Mouse (Mus musculus) ovary, postnatal 36 days (tissue): ENCODE results near the gene Tmem198.

Source experiments
- DNase-seq: peaks from one replicate; pipeline ENCODE4 v3.0.0; 2022; ENCODE audit warnings: low spot score, mixed read lengths

Tmem198 gene

DNA sequence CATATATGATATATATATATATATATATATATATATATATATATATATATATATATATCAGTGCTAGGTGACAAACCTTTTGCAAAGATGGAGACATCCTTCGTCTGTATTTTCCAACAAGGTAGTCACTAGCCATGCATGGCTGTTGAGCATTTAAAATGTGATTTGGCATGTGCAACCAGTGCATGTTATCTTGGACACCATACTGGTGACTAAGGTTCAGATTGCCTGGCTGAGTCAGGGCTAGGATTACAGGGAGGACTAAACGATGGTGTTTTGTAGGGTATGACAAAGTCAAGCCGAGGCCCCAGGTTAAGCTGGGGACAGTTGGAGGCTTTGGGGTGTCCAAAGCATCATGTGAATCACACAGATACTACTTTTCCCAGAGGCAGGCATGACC lies 23.9 kb upstream of the Tmem198 start:
- DNase-seq, result no peak

DNA sequence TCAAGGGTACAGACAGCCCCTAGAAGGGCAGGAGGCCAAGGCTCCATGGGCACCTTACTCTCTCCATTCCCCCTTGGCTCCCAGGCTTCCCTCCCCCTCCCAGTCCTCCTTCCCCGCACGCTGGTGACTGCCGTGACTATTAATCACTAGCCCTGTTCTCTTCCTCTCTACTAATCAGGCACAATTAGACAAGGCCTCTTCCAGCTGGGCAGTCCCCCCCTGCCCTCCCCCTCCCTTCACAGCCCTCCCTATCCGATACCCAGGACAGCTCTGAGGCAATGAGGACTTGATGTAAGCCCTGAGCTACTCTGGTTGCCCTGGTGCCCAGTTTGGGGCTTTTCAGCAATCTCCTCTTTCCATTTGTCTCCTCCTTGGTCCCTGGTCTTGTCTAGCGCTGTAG lies 23.4 kb upstream of the Tmem198 start:
- DNase-seq, result no peak

DNA sequence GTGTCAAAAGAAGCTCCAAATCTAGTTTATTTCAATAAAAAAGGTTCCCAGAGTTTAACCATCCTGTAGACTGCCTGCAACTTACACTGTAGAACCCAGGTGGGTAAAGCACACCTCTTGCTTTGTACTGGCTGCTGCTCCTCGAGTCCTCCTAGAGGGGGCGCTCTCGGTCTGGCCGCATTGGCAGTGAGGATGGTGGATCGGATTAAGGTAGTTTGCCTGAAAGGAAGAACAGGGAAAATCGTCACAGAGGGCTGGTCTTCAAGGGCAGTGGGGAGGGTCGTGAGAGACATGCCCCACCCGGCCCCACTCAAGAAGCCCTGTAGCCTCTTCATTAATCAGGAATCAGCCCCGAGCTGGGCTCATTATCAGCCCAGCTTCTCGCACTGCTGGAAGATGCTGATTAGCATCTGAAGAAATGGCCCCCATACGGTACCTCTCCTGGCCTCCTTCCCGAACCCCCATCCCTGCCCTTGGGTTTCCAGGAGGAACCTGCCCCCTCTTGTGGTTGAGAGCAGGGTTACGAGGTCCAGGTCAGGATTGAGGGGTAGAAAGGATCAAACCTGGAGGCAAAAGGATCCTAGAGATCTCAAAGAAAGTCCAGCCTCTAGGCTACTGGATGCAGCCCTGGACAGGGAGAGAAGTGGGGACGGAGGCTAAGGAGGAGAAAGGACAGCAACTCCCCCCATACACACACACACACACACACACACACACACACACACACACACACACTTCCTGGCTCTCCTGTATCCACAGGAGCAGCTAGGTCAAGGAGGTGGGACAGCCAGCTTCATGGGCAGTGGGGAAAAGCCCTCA lies 22.4 kb upstream of the Tmem198 start:
- DNase-seq, result no peak

DNA sequence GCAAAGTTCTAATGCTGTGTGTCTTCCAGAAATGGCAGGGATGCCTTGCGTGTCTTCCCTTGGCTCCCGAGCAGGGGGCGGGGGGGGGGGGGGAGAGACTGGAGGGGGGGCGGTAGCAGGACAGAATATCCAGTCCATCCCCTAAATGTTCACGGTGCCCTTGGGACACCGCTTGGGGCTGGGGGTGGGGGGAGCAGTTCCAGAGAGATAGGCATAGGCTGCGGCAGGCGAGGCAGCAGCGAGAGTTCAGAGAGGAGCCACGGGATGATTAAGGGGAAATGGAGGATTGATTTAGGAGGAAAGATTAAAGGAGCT lies 21.7 kb upstream of the Tmem198 start:
- DNase-seq, result no peak

DNA sequence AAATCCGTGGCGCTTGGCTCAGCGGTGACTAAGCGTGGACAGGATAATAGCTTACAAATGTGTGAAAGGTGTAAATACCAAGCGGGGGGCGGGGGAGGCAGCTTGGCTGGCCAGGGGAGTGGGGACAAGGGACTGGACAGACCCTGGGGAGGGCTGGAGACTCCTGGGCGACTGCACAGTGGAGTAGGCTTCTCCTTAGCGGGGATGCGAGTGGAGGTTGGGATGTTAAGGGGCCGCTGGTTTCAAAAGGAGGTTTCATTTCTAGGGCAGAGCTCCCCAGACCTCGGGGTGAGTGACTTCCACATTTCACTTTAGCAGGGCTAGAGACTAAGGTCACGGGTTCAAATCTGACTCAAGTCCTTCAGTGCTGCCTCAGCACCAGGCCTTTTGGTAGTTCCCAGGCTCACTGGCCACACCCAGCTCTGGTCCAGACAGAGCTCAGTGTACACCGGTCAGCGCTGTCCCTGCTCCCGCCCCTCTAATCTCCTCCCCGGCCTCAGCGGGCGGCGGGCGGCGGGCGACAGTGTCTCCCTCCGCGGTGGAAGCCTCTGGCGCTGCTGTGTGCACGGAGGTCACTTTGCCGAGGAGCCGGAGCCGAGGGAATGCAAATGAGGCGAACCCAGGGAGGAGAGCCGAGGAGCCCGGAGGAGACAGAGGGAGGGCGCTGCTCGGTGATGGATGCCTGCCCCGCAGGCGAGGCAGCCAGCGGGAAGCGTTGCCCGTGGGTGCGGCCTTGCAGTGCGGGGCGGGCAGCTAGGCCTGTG lies 21.1 kb upstream of the Tmem198 start:
- peak; percentile 65 for DNase-seq

DNA sequence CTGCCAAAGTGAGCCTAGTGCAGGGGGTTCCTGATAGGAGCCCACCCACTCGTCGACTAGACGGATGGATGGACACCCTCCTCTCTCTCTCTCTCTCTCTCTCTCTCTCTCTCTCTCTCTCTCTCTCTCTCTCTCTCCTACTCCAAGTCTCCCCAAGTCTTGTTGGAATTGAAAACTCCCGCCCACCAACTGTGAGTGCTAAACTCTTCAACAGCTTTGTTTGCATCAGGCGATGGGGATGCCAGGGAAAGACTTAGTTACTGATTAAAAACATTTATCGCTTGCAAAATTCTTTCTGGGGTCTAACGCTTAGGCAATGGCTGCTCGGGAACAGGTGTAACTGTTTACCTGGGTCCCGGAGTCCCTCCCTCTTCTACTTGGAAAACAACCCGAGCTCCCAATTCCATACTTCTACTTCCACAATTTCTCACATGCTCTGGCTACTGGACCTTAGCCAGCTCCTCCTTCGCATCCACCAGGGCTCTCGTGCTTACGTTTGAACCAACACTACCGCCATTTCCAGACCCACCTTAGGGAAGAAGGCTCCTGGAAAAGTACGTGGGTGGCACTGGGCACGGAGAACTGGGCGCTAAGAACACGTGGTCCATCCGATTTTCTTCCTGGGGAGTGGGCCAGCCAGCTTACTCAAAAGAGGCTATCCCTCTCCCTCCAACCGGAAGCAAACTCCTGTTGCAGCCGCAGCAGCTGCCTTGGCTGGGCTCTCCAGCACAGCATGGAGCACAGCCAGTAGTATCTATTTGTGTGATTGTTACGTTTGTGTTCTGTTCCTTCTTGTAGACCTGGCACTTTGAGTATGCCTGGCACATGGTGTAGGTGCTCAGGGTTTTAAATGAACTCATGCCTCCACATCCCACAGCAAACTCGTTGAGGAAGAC lies 20.3 kb upstream of the Tmem198 start:
- DNase-seq, result no peak

DNA sequence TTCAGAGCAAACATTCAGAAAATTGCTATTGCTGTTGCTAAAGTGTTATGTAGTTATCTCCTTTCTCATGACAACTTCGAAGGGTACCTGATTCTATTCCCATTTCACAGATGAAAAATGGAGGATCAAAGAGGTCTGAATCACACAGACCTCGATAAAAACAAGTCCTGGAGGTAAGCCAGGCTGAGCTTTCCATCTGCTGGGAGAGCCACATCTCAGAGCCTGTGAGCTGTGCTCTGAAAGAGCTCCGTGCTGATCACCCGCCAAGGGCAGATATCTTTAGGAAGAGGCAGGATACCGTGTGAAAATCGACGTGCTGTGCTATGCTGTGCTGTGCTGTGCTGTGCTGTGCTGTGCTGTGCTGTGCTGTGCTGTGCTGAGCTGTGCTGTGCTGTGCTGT lies 19.0 kb upstream of the Tmem198 start:
- no peak for DNase-seq

DNA sequence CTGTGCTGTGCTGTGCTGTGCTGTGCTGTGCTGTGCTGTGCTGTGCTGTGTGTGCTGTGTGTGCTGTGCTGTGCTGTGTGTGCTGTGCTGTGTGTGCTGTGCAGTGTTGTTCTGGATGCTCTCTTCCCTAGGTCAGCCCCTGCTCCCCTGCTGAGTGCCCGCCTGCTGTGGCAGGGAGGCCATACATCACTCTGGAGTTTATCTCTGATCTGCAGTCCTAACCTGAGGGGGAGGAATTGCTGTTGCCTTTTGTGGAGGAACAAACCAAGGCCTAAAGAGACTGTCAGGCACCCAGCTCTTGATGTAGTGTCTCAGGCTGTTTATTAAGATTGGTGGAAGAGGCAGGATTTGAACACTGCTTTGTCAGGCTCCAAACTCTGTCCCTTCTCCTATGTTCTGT lies 16.7 kb upstream of the Tmem198 start:
- no peak for DNase-seq

DNA sequence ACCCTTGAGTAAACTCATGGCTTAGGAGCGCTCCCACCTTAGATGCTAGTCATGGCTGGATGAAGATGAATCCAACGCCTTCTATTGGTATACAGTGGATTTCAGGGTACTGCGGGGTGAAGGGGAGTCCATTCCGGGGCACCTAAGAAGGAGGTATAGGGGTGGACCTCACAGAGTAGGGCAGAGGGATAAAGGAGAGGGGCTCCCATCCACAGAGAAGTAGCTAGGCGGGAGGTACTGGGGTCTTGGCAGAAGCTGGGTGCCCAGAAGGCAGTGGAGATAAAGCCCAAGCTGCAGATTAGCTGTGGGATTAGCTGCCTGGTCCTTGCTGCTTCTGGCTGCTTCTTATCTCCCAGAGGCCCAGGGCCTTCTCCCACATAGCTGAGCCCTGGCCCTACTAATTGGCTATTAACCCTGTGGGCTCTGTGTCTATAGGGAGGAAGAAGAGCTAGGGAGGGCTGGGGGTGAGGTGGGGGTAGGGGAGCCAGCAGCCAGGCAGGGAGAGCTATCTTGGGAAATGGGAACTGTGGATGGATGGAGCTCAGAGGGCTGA lies 15.6 kb upstream of the Tmem198 start:
- no peak for DNase-seq

DNA sequence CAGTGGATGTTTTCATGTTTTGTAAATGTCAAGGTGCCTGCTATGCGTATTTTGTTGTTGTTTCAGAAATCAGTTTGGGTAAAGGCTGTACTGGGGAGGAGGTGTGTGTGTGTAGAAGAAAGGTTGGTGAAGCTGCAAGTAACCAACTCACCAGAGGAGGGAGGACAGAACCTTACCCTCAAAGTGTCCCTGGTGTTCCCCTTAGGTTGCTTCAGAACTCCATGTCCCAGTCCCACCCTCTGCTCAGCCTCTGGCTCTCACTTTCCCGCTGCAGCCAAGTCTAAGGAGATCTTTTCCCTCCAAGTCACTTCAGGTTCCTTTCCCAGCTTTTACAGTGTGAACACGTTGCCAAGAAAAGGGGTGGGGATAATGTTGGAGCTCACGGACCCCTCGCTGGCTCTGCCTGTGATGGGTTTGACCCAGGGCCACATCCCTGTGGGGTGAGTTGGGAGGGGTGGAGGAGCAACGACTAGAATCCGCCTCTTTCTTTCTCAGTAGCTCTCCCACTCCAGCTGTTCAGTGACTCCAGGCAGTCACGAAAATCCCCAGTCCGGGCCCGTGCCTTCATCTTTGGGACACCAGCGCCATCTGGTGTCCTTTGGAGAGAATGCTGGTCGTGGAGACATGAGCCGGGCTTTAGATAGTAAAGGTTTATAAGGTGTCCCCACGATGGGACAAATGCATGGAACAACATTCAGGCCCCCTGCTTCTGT lies 12.0 kb upstream of the Tmem198 start:
- peak; percentile 81 for DNase-seq

DNA sequence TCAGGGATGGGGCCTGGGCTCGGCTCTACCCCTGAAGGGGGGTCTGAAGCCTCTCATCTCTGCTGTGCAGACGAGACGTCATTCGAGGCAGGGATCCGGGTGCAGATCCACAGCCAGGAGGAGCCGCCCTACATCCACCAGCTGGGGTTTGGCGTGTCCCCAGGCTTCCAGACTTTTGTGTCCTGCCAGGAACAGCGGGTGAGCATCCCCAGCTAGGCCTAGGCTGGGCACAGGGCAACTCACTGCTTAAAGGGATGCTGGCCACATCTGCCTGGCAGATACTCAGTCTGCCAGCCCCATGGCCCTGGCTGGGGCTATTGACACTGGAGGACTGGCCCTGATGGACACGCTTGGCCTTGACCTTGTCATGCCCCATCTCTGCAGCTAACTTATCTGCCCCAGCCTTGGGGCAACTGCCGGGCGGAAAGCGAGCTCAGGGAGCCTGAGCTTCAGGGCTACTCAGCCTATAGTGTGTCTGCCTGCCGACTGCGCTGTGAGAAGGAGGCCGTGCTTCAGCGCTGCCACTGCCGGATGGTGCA lies 10.0 kb upstream of the Tmem198 start:
- peak; percentile 63 for DNase-seq

DNA sequence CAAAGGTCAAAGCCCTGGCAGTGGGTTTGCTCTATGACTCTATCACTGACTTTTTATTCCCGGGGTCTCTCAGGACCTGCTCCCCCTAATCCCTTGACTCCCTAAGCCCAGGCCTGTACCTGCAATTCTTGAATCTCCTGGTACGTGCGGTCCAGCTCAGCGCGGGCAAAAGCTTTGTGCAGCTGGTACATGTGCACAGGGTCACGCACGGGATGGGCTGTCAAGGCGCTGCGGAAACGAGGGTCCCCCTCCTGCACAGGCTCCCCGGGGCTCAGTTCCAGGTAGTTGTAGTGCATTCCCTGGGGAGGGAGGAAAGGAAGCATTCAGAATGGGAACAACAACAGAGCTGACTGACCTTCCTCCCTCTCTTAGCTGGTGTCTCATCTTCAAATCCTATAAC lies 2.9 kb upstream of the Tmem198 start:
- no peak for DNase-seq

DNA sequence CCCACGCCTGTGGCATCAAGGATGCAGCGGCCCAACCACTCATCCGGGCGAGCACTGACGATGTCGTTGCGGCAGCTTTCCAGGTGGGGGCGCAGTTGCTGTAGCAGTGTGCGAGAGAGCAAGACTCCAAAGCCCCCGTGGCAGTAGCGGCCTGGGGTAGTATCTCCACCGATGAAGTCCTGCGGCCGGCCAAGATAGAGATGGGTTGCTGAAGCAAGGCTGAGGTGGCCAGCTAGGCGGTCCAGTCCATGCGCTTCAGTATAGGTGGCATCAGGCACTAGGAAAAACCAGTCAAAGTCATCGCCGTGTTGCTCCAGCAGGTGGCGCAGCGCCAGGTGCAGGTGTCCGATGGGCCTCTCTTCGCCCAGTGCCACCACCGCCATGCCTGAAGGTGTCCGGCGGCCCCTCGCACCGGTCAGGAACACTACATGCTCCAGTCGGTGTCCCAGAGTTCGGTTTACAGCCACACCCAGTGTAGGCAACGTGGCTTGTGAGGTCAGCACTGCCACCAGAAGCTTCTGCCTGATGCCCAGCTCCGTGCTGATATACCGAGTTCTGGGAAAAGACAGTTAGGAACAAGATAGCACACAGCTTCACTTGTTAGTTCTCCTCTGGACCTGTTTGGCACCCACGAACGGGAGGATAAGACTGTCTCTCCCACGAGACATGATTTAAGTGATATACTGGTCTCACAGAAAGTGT lies 1.9 kb upstream of the Tmem198 start:
- DNase-seq, result peak; percentile 85

DNA sequence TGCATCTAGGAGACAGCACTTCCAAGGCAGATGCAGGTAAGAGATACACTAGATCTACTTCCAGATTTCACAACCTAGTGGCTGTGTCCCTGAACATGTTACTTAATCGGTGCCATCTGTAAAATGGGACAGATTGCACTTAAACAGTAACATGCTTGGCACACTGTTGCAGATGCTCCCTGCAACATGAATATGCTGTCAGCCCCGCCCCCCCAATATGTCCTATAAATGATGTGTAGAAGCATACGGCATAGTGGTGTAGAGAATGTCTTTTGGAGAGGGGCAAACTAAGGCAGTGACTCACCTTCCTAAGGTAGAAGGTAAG lies 1.4 kb upstream of the Tmem198 start:
- no peak for DNase-seq

DNA sequence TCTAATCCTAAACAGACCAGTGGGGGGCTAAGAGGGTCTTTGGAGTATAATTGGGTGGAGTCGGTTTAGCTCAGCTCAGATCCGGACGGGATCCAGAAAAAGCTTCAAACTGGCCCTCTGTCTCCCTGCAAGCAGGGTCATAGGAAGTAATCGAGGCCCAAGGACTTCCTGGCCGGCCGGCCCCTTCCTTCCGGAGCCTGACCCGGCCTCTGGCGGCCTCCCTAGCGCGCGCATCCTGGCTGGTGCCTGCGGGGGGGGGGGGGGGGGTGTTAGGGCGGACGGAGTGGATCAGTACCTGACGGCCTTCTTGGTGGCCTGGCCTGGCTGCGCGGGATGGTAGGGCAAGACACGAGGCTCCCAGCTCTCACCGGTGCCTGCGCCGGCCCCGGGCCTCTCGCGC lies 835 bp upstream of the Tmem198 start:
- no peak for DNase-seq

DNA sequence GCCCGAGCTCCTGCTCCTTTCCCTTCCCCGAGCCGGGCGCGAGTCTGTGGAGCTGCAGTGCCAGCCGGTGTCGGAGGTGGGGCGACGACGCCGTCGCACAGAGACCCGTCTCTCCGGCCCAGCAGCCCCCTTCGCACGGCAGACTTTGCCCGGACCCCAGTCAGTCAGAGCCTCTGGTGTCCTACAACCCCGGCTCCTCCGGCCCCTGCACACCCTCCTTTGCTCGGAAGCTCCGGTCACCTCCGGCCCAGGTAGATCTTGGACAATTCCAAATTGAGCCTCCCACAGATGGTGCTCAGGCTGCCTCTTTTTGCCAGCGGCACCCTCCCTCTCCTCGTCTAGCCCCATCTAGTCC lies 280 bp downstream of the Tmem198 start:
- no peak for DNase-seq

DNA sequence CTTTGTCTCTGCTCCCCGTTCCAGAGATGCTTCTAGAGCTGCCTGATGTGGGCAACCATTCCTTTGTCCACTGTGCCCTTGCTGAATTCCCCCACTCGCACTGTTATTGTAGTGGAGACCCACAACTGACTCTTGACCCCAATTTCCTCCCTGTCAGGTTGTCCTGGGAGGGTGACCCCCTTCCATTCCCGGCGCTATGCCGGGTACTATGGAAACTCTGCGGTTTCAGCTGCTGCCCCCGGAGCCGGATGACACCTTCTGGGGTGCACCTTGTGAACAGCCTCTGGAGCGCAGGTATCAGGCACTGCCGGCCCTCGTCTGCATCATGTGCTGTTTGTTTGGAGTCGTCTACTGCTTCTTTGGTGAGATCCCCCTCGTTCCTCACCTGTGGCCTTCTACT lies 704 bp downstream of the Tmem198 start:
- DNase-seq, result no peak

DNA sequence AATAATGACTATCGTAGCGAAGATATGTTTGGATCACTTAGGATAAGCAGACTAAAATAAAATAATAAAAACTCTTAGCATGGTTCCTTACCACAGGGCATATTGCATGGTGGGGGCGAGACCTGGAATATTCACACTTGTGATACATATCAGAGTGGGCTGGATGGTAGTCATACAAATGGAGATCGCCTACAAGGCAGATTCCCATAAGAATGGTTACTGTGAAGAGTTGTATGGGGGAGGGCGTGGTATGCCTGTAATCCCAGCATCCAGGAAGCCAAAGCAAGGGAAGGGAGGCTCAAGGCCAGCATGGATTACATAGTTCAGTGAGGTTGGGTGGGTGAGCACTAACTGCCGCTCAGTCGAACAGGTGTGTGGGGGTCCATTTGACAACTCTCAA lies 1.4 kb downstream of the Tmem198 start:
- no peak for DNase-seq

DNA sequence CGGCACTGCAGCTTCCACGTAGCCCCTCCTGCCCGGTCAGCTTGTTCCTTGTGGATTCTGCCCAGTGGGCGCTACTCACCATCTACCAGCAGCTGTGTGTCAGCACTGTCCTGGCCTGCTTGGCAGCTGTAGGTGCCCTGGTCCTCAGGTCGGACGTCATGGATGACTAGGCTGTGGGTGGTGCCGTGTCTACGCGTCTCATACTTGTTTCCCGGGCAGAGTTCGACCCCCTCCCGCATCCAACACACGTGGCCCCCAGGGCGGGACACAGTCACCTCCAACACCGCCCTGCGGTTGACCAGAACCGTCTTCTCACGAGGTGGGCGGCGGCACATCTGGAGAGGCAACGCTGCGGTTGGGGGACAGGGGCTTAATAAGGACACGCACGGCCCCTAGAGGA lies 7.2 kb downstream of the Tmem198 start:
- DNase-seq, result no peak

DNA sequence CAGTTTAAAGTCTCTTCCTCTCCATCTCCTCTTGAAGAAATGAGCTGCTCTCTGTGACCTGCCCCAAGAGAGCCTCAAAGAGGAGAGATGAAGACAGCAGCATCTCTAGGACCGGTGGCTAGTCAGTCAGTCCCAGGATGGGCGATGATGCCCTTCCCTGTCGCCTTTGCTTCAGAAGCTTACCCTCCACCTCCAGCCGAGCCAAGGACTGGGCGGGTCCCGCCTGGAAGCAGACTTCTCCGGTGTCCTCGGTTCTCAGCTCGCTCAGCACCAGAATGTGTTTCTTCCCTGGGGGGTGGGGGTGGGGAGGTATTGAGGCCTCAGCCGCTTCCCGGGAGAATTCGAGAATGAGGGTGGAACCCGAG lies 7.7 kb downstream of the Tmem198 start:
- DNase-seq, result no peak
